Mouse (Mus musculus) layer of hippocampus, adult 8-10 months (tissue): ENCODE measurements around the gene Gria2. TPM values are rescaled to one million over a fixed set of nuclear protein-coding genes. Genes with fewer than 3 reads are reported as not detected.

Experiments
- DNase-seq, 2 experiments: peaks; one replicate each; pipeline ENCODE4 v3.0.0; 2022; ENCODE audit warnings: low spot score in 2 of 2
- microRNA-seq, 2 experiments: library from miRNA; unstranded; fragments of <30 nt; microRNA quantifications; one replicate each; pipeline ENCODE4 v1.2.0; 2022
- total RNA-seq, 4 experiments: library from RNA; stranded (reverse); gene quantifications; 2 replicates each; pipeline ENCODE4 v1.2.4; 2022

The Gria2 gene
- total RNA-seq, 4 experiments from 2014 or later, result 547 to 714 (median 646) TPM

DNA sequence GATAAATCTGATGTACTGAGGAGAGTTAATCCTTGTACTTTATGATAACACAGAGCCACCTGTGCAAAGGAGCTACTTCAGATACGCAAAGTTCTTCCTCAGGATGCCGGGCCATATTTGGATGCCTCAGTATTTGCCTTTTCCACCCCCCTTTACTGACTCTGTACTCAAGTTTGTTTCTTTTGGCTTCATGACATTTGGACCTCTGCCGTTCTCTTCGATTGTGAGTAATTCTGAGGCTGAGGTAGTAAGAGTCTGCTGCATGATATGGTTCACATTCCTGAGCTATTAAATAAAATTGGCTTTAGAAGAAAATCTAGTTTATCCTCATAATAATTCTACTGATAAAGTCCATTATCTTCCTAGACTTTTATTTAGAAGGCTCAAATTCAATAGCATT is 26.7 kb downstream of the Gria2 start:
- no peak for DNase-seq

- DNase-seq, result no peak
Measured at GRCm38 (mm10) chr3:80774005-80774764, 28.4 kb downstream of the Gria2 start.

DNA sequence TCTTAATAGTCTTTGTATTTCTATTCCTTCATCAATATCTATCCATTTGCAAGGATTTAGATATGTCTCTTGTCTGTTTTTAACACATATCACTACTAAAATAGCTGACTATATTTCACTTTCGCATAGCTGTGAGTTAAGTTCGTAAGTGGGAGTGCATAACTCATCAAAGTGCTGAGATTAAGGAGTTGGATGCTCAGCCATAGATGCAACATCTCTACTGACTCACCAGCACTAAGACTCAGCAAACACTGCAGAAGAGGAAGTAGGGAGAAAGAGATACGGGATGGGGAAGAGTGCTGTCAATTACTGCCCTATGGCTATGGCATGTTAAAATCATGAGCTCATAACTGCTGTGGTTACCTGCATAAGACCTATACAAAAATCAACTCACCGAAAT is 29.4 kb downstream of the Gria2 start:
- no peak for DNase-seq

- DNase-seq, result no peak
Measured at GRCm38 (mm10) chr3:80769506-80770235, 33.0 kb downstream of the Gria2 start.

DNA sequence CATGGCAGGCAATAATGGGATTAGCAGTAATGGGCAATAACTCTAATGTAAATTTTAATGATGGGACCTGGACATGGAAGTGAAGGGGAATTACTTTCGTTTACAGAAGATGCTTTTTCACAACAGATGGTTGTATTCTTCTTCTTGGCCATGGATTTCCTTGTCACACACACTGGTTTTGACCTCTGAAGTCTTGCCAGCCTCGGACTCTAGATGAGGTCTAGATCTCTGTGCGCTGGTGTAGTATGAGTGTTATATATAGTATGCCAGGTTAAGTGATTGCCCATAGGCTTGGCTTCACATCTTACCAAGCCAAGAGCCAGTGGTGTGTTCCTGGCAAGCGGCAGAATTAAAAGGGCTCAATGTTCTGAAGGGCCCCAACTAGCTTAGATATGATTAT is 43.7 kb downstream of the Gria2 start:
- no peak for DNase-seq

DNA sequence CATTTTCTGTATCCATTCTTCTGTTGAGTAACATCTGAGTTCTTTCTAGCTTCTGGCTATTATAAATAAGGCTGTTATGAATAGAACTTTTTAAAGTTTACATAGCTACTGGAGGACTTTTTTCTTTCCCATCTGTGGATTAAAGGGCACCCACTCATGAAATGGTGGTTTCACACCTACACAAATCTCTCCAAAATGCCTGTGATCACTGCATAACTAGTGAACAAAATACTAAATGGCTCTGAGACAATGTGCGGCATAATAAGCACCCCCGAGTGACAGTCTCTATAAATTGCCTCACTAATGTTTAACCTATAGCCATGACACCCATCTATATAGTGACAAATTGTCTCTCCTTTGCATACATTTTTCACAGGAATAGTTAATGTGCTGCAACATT is 44.3 kb downstream of the Gria2 start:
- DNase-seq, result no peak

DNA sequence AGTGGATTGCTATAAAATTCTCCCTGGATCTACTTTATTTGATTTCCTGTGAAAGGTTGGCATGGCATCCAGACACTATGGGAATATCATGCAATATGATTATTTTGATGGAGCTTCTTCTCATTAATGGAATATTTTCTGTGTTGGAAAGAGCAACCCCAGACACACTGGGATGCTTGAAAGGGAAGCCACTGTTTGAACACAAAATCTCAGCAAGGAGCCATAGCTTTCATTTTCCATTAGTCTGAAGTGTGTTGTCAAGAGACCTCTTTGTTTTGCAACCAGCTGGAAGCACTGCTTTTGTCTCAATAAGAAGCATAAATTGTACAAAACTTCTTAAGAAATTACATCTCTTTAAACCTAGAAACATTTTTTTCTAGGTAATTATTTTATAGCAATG is 51.8 kb downstream of the Gria2 start:
- no peak for DNase-seq

DNA sequence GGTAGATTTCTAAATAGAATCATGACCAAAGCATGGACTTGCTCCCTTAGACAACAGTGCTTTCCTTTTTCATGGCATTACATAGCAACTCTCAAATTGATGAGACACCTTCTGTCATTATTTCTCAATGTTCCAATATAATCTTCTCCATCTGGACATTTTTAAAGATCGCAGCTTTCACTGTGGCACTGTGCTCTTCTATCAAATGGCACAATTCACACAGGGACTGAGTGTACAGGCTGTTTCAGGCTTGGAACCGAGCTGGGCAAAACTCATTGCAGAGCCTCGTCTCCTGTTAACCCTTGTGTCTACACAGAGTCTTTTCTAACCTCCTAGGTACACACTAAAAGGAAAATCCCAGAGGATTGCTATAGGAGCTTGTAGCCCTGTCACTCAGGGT is 77.4 kb downstream of the Gria2 start:
- peak in 1 of 2 experiments; percentile 59 for DNase-seq

DNA sequence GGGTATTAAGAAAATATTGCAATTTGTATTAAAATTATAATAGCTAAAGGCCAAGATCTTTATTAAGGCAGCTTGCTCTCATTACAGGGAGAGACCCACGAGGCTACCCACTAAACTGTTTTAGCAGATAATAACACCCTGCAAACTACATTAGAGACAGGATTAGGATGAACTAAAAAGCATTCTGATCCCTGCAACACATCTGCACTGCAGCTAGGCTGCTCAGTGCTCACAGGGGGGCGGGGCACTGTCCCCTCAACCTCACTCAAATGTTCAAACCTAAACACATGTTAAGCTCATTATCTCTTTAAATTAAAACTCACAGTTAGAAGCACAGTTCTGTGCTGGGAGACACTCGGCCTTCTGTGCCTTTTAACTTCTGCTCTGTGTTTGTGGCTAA is 89.5 kb downstream of the Gria2 start:
- no peak for DNase-seq

DNA sequence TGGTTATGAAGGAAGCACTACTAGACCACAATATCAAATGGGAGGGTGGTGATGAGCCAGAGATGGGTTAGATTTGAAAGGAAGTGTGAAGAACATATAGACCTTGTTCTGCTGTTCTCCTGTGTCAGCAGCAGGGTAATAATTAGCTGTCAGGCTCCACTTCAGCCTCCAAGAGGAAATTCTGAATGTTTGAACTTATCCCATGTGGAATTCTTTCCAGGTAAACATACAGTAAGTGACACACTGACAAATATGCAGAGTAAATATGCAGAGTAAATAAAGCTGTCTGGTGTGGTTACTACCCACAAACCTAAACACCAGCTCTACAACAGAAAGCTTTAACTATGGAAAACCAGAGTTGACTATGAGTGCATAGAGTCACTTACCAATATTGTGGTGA is 93.6 kb downstream of the Gria2 start:
- no peak for DNase-seq

- no peak for DNase-seq
Measured at GRCm38 (mm10) chr3:80702173-80702572, 100.5 kb downstream of the Gria2 start.

DNA sequence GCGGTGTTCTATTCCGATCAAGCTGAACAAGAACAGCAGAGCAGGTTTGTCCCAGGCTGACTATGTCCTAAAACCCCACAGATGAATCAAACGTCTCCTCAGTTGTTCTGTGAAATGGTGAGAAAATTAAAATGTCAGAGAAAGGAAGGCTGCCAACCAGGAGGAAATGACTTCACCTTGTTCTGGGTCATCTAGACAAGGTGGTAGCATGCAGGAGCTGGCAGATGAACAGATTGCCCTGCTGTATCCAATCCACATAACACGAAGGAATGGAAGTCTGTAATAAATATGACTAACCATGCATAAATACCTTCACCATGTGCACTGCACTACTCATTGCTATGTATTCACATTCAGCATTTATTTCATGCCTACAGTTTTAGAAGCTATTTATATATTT is 105.1 kb downstream of the Gria2 start:
- DNase-seq, result no peak

GRCm38 (mm10) chr3:80694965-80695364 is 107.7 kb downstream of the Gria2 start:
- DNase-seq, result no peak

- no peak for DNase-seq
Measured at GRCm38 (mm10) chr3:80665105-80665504, 137.5 kb downstream of the Gria2 start.

DNA sequence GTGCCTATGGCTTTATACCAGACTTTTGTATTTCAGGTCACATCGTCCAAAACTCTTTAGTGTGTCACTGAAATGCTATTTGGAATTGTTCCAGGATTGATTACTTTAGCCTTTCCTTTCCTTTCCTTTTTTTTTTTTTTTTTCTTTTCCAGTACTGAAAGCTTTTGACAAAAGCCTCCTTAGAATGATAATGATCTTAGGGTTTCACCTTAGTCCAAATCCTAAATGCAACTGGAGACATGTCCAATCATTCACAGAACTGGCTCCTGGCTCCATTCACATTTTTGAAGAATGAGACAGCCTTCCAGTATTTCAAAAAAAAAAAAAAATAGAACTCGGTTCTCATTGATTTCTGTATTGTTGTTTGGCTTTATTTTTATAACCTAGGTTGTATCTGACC is 139.3 kb downstream of the Gria2 start:
- no peak for DNase-seq

DNA sequence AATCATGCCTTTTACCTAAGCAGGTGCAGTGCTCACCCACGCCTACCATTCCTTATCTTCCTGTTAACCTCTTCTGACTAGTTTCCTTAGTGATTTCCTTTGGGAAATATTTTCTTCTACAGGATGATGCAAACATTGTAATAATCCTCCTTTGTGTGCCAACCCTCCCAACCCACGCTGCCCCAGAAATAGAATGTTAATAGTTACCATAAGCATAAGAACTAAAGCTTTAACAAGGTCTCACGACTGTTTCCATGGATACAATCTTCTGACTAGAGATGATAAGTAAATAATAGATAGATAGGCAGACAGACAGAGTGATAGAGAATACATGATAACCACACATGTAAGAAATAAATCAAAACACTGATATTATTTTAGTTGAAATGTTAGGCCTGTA is 140.8 kb downstream of the Gria2 start:
- no peak for DNase-seq

DNA sequence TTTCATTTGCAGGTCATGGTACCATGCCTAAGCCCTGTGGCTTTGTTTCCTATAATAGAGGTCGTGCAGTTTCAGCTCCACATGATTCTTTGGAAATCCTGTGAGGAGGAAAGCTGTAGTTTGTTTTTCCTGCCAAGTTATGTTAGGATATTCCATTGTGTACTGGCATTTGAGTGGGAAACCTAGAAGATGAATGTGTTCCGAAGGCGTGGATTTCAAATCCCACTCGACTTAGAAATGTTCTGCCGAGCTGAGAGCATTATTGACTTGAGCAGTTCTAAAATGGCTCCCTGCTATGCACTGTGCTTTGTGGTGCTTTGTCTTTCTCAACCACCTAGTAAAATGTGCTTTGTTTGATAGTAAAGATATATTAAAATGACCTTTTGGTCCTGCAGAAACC is 150.4 kb downstream of the Gria2 start:
- DNase-seq, result no peak

Small RNA genes within 50 kb of the gene (microRNA-seq; reads per million reads assigned to microRNA genes)
- 0.32 to 0.51 reads per million in 2 experiments for gene Gm25749

Other genes starting within 250 kb of the Gria2 start
- 100 to 1,000 TPM; 135 to 158 (median 148) TPM for gene Glrb, start 110.8 kb upstream of the Gria2 start, total RNA-seq
- 1 to 10 TPM; 4.8 to 6.2 (median 5.7) TPM for gene Pdgfc, start 233.6 kb upstream of the Gria2 start, total RNA-seq